Mouse (Mus musculus) liver, postnatal 0 days (tissue): ENCODE results near the gene Coq8b.

Source experiments
- CTCF ChIP-seq: sonication (generic); IDR thresholded peaks from 2 replicates; pipeline ENCODE4 v1.5.1; 2016; ENCODE audit warnings: antibody characterized with exemption, low read depth
- EP300 ChIP-seq: IDR thresholded peaks from 2 replicates; pipeline ENCODE4 v1.6.1; 2016; ENCODE audit warnings: antibody characterized with exemption, low read depth, mild to moderate bottlenecking

- TF ChIP-seq CTCF (0 out of 2 replicates have a peak, but pooled peaks have one; percentile 3), EP300 (no peak)
Measured at GRCm38 (mm10) chr7:27288732-27289131, 55.9 kb downstream of the Coq8b start.
